Mouse (Mus musculus): ENCODE data around the gene Gm44805. TPM values are rescaled to one million over a fixed set of nuclear protein-coding genes. Genes with fewer than 3 reads are reported as not detected.

The Gm44805 gene
- total RNA-seq, 2 experiments from 2014 or later = not detected

DNA sequence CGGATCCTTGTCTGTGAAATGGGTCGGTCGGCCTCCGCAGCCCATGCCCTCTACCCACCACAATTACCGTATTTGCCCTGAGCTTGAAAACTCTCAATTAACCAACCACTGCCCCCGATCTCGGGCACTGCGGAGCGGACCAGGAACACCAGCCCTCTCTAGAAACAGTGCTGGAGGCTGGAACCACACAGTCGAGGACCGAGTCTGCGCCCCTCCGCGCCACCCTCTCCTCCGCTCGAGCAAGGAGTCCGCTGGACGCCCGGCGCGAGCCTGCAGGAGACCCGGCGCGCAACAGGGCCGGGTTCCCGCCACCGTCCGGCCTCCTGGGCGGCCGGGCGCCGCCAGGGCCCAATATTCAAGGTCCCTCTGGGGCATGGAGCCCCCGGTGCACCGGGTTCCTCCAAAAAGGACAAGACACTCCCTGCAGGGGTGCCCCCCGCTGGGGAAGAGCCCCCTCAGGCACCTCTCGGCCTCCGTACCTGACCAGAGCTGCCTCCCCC lies 16.7 kb downstream of the Gm44805 start:
- DNase-seq (ENCODE audit: low spot score in 2 of 2) = peak; percentile 17 to 22
- Histone ChIP-seq H3K27ac (peak overlapping the region; percentile 86), H3K4me3 (peak overlapping the region; percentile 71)
- peak; percentile 34 for TF ChIP-seq CTCF (conservative IDR thresholded peaks at IDR 0.05)

DNA sequence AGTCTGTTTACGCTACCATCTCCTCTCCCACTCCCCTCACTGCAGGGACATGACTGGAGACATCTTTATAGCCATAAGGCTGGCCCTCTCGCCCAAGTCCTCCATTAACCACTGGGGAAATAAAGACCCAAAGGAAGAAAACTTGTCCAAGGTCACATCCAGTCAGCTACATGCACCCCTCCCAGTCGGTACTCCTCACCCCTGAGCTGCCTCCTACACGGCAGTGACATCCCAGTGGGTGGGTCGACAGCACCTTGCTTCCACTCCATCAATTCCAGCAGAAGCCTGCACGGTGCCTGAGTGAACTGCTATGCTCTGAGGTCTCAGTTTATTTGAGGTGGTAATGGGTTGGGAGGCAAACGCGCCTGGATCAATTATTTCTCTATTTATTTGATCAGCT lies 17.3 kb downstream of the Gm44805 start:
- no peak for TF ChIP-seq CTCF (conservative IDR thresholded peaks at IDR 0.05)
- DNase-seq (ENCODE audit: low spot score in 2 of 2) = no peak
- Histone ChIP-seq H3K27ac (peak overlapping the region; percentile 86), H3K4me3 (peak overlapping the region; percentile 71)

DNA sequence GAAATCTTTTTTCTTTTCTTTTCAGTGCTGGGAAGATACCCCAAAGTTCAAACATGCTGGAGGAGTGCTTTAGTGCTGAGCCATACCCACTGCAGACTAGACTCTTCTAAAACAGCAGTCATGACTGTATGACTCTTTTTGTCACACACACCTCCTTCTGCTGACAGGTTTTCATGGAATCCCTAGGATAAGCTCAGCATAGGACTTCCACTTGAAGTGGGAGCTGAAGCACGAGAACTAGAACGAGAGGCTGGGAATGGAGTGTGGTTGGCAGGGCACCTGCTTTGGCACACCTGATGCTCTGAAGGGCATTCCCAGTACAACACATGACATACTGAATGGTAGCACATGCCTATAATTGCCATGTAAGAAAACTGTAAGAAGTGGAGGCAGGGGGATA lies 28.6 kb downstream of the Gm44805 start:
- no peak for DNase-seq (ENCODE audit: low spot score in 2 of 2)
- Histone ChIP-seq H3K27ac (no peak overlapping the region), H3K4me3 (no peak overlapping the region)
- TF ChIP-seq CTCF (conservative IDR thresholded peaks at IDR 0.05) = no peak

DNA sequence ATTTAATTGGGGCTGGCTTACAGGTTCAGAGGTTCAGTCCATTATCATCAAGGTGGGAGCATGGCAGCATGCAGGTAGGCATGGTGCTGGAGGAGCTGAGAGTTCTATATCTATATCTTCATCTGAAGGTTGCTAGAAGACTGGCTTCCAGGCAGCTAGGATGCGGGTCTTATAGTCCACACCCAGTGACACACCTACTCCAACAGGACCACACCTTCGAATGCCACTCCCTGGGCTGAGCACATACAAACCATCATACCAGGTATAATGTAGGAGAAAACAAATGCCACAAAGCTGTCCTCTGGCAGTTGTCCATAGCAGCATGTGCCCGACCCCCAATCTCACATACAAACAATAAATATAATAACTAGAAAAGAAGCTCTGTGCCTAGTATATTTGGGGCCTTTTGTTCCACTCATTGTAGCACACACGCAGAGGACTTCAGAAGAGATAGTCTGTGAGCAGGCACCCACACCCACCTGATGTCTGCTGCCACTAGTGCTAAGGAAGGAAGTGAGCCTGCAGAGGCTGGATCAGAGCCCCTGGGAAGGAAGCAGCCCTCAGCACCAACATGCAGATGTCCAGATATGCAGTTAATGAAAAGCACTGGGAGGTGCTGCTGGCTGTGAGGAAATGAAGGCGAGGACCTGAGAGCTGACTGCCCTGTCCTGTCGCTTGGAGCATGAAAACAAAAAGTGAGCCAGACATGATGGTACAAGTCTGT lies 30.0 kb downstream of the Gm44805 start:
- DNase-seq (ENCODE audit: low spot score in 2 of 2) = no peak
- no peak for TF ChIP-seq CTCF (conservative IDR thresholded peaks at IDR 0.05)
- no peak overlapping the region for H3K4me3 ChIP-seq

DNA sequence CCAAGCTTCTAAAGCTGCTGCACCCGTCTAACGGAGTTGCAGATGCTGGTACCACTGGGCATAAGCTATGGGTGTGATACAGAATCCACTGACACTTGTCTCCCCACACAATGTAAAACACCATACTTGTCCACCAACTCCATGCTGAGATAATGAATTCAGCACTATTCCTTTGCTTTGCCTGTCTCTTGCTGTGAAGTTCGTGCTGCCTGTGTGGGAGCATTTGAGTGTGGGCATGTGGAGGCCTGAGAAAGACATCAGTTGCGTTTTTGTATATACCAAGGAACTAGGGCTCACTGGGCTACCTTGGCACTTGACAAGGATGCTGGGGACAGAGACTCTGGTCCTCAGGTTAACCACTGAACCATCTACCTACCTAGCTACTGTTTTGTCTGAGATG lies 40.0 kb downstream of the Gm44805 start:
- no peak overlapping the region for H3K4me3 ChIP-seq
- TF ChIP-seq CTCF (conservative IDR thresholded peaks at IDR 0.05) = no peak
- H3K27ac ChIP-seq = 0 out of 2 replicates have a peak overlapping the region, but pooled peaks have one; percentile 4
- DNase-seq (ENCODE audit: low spot score in 2 of 2) = no peak

More for the DNA sequence above, 30.0 kb downstream of the Gm44805 start:
- peak overlapping the region; percentile 3; the same call in 1 of the 2 replicates for H3K27ac ChIP-seq

DNA sequence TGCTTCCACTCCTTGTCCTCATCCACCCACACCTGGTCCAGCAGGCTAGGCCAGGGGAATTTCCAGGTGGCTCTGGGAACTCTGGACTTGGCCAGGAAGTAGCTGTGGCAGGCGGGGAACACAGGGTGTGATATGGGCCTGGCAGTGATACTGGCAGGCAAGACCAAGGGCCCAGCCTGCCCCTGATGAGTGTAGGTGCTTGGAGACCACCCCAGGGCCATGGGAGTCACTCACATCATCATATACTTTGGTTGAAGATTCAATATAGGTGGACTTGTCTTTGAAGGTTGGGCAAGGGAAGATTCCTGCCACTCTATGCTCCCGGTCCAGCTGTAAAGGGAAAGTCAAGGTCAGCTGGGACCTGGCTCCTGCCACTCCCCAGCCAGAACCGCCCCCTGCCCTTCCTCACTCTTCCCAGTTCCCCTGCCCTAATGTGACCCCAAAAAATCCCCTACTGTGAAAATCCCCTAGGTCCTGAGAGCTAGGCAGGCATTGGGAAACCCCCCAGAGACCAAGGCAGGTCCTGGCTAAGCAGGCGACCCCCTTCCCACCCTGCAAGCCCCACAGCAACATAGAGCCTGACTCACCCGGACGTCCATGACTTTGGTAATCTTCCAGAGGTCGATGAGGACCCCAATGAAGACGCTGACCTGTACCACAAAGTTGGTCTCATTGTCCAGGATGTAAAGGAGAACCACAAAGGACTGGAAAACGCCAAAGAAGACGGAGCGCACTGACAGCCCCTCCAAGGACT lies 46.0 kb downstream of the Gm44805 start:
- TF ChIP-seq CTCF (conservative IDR thresholded peaks at IDR 0.05) = no peak
- DNase-seq (ENCODE audit: low spot score in 2 of 2) = no peak
- H3K27ac ChIP-seq = no peak overlapping the region
- no peak overlapping the region for H3K4me3 ChIP-seq

DNA sequence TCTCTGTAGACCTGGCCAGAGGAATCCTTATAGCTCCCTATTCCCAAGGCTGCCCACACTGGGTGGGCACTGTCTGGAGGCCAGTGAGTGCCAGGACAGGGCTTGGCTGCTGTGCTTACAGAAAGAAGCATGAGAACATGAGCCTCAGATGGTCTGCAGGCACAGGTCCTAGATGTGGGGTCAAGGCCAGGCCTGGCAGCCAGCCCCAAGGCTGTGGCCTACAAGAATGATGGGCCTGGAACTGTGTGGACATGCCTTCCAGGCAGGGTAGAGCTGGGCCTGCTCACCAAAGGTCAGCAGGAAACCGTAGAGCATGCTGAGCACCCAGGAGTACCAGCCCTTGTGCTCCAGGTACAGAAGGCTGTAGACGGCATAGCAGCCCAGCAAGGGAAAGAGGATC lies 46.6 kb downstream of the Gm44805 start:
- no peak for TF ChIP-seq CTCF (conservative IDR thresholded peaks at IDR 0.05)
- Histone ChIP-seq H3K27ac (no peak overlapping the region), H3K4me3 (no peak overlapping the region)
- no peak for DNase-seq (ENCODE audit: low spot score in 2 of 2)

DNA sequence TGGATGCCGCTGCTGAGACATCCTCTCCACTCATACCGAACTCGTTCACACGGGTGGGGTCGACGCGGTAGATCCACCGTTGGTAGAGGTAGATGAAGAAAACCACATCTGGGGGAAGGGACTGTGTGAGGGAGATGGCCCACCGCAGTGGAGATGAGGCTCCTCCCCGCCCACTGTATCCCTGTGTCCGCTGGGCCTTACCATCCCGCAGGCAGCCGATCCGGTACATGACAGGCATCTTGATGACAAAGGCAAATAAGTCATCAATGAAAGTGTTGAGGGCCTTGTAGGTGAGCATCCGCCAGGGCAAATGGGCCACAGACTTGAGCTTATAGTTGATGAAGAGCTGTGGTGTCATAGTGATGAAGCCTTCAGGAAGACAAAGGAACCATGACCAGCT lies 47.4 kb downstream of the Gm44805 start:
- DNase-seq (ENCODE audit: low spot score in 2 of 2) = no peak
- no peak overlapping the region for H3K4me3 ChIP-seq
- no peak for TF ChIP-seq CTCF (conservative IDR thresholded peaks at IDR 0.05)
- no peak overlapping the region for H3K27ac ChIP-seq

DNA sequence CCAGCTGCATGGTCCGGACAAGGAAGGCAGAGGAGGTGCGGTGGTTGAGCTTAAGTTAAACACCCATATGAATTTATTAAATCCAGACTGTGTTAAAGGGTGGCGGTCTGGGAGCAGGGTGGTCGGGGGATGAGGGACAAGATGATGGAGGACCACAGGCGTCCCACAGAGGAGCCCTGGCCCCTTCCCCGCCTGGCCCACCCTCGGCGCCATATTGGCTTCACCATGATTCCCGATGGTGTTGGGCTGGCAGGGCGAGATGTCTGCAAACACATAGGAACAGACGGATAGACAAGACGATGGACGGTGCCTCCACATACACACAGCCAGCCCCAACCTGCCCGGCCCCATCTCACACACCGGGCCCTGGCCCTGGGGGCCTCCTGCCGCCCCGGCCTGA lies 48.0 kb downstream of the Gm44805 start:
- no peak for DNase-seq (ENCODE audit: low spot score in 2 of 2)
- Histone ChIP-seq H3K4me3 (no peak overlapping the region), H3K27ac (no peak overlapping the region)
- no peak for TF ChIP-seq CTCF (conservative IDR thresholded peaks at IDR 0.05)

DNA sequence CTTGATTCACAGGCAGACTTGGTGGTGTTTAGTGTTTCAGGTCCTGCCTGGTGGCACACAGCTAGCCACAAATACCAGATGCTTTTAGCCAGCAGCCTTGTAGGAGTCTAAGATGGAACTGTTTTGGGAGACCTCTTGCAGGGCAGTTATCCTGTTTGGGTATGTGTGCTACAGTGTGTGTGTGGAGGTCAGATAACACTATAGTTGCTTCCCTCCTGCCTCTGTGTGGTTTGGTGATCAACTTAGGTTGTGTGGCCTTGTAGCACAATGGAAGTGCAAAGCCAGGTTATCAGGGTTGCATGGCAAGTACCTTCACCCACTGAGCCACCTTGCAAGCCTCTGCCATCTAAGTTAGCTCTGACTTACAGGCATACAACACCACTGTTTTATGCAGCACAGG lies 48.5 kb downstream of the Gm44805 start:
- DNase-seq (ENCODE audit: low spot score in 2 of 2) = no peak
- no peak overlapping the region for H3K27ac ChIP-seq
- H3K4me3 ChIP-seq = no peak overlapping the region
- no peak for TF ChIP-seq CTCF (conservative IDR thresholded peaks at IDR 0.05)

DNA sequence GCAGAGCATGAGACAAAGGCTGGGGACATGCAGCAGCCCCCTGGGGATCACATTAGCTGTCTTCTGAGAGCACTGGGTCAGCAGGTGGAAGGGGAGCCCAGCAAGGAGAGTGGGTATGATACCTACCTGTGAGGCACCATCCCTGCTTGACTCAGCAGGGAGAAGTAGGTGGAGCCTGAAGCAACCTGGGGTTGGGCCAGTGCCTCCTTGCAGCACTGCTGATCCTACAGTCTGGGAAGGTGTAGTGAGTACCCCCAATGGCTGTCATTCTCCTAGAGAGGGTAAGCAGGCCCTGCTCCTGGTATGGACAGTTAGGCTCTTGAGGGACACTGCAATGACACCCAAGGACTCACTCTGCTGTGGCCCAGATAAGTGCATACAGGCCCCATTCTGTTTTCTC lies 48.9 kb downstream of the Gm44805 start:
- Histone ChIP-seq H3K4me3 (no peak overlapping the region), H3K27ac (no peak overlapping the region)
- no peak for TF ChIP-seq CTCF (conservative IDR thresholded peaks at IDR 0.05)
- DNase-seq (ENCODE audit: low spot score in 2 of 2) = no peak

DNA sequence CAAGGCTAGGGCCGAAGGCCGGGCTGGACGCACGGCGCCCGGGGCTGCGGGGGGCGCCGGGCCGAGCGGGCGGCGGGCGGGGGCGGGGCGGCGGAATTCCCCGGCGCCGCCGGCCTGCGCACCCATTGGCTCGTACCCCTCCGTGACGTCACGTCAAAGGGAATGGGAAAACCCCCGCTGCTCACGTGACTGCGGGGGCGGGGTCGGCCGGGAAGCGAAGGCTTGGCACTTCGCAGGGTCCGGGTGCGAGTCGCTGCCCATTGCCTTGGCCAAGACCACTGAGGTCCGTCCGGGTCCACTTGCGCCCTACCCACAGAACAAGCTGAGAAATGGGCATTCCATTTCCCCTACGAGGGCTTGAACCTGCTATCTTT lies 51.9 kb downstream of the Gm44805 start, which contains the start of gene Relb:
Relb (minus strand) TSS at position 78 of the 374 bp plus-strand sequence.
- peak; percentile 87 to 93 for DNase-seq (ENCODE audit: low spot score in 2 of 2)
- TF ChIP-seq CTCF (conservative IDR thresholded peaks at IDR 0.05) = no peak
- Histone ChIP-seq H3K4me3 (peak within 1 kb of the TSS; percentile 91), H3K27ac (peak within 1 kb of the TSS; percentile 86)

DNA sequence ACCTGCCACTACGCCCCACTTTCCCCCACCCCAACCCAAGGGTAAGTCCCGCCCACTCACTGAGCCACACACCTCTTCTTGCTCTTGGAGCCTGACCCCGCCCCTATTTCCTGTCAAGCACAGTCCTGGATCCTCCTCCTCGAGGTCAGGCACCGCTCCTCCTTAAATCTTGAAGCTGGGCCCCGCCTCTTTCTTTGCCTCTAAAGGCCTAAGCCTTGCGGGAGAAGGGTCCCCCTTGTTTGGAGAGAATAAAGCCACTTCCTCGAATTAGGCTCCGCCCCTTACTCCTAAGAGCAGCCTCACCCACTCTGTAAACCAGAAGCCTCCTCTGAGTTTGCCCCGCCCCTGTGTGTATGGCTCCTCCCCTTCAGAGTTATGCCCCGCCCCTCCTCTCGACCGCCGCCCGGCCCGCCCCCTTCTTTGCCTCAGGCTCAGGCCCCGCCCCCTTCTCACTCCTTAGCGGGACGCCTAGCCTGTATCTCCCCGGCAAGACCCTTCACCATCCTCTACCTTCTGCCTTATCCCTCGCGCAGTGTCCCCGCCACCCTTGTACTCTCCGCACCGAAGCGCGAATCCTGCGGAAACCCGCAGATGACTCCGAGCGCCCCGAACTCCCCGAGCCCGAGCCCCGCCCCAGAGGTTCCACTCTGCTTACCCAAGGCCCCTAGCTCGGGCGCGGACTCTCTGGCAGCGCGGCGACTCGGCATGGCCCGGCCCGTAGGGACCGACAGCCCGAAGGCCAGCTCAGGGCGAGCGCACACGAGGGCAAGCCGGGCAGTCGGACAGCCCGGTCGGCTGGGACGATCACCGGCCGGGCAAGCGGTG lies 52.5 kb downstream of the Gm44805 start:
- no peak for TF ChIP-seq CTCF (conservative IDR thresholded peaks at IDR 0.05)
- peak overlapping the region; percentile 86 for H3K27ac ChIP-seq
- peak overlapping the region; percentile 91 for H3K4me3 ChIP-seq
- peak; percentile 82 to 90 for DNase-seq (ENCODE audit: low spot score in 2 of 2)
